Mouse (Mus musculus) gastrocnemius, postnatal 36 days (tissue): ENCODE measurements around the gene Scn1b. TPM values are rescaled to one million over a fixed set of nuclear protein-coding genes. Genes with fewer than 3 reads are reported as not detected.

Source experiments
- DNase-seq, 2 experiments: peaks; one replicate each; pipeline ENCODE4 v3.0.0; 2022
- intact Hi-C: fragments of 180-260 bp; cut with DNase I; formaldehyde crosslinking; loops from one replicate; pipeline ENCODE4 v1.15.1; 2025
- long read RNA-seq, 2 experiments: library from polyadenylated mRNA; stranded (forward); transcript quantifications; one replicate each; pipeline ENCODE4 v2.0.0; 2021
- total RNA-seq, 2 experiments: library from RNA; stranded (reverse); gene quantifications; 2 replicates each; pipeline ENCODE4 v1.2.3; 2021

Gene Scn1b
- 100 to 1,000 TPM; 835 to 915 TPM for total RNA-seq
- long read RNA-seq, experiment 1, transcript Scn1b-203 (5 exons, 1,501 nt) = minor isoform, 35 of 771 reads
- long read RNA-seq, experiment 1, transcript Scn1b-201 (6 exons, 1,573 nt) = major isoform, 547 of 771 reads
- long read RNA-seq, experiment 1, partial matches to known transcripts = 149 of 771 reads
- long read RNA-seq, experiment 1, other reads (novel, unspliced or antisense) = 40 of 771 reads
- long read RNA-seq, experiment 2, transcript Scn1b-201 (6 exons, 1,573 nt) = major isoform, 660 of 876 reads
- long read RNA-seq, experiment 2, transcript Scn1b-203 (5 exons, 1,501 nt) = minor isoform, 50 of 876 reads
- long read RNA-seq, experiment 2, partial matches to known transcripts = 29 of 876 reads
- long read RNA-seq, experiment 2, other reads (novel, unspliced or antisense) = 137 of 876 reads

DNA sequence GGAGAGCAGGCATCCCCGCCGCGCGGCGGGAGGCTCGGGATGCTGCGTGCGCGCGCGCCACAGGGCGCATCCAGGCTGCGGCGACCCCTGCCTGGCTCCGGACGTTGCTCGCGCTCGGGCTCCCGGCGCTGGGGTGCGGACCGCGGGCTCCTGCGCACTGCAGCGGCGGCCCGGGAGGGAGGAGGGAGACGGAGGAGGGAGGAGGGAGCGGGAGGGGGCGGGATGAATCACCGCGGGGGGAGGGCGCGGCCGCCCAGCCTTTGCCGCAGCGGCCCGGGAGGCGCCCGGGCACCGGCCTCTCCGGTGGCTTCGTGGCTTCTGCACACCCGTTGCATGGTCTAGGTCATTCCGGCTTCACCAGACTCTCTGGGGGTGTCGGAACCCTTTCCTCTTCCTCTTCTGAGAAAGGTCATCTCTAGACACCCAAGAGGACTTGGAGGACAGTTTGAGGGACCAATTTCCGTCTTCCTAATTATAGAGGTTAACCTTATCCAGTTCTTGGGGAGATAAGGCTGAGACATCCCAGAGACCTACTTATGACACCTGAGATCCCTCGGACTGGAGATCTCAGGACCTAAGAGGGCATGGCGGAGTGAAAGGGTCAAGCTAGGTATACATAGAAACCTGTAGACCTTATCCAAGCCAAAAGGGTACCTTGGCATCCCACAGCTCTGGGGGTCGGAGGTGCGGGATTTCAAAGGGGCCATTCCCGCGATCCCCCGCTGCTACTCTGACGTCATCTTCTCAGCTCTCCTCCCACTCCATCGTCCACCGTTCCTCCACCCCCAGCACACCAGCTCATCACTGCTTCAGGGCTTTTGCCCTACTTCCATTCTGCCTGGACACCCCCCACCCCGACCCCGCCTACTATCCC is at the start of gene Scn1b:
Gene Scn1b (minus strand): TSS at position 153 of the 874 bp plus-strand sequence.
- intact Hi-C loops = no loop called here
- peak; percentile 40 to 67 for DNase-seq

DNA sequence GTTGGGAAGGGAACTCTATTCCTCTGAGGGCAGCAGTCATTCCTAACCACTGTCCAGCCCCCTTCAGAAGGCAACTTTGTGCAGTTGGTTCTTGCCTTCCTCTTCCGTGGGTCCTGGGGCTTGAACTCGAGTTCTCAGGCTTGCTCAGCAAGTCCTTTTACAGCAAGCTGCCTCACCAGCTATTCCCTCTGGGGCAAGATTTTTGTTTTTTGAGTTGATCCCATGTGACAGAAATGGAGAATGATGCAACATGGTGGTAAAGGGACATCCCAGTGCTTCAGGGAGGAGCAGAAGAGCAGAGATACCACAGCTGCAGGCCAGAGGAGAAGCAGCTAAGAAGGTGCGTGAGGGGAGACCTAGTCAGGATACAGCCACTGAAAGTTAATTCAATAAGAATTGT is 48.3 kb upstream of the Scn1b start:
- intact Hi-C loops = loop anchor here (2.0 kb wide), 1 partner anchor 34 kb away; no protein-coding TSS in a partner anchor
- no peak for DNase-seq

DNA sequence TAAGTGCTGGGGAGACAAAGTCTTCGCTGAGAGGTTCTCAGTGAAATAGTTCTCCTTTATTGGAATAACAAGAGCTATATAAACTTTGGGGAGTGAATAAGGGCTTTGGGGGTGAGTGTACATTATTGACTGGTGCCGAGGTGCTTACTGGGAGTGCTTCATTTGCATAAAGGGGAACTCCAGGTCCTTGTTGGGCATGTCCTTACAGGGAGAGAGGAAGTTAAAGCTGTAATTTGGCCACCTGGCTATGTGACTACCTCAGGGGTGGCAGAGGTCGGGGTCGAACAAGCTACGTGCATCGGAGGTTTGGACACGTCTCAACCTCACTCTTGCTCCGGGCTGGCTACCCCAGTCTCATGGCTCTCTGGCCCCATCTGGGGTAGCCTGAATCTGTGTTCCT is 47.7 kb upstream of the Scn1b start:
- intact Hi-C loops = loop anchor here (2.0 kb wide), 1 partner anchor 34 kb away; no protein-coding TSS in a partner anchor
- DNase-seq = no peak

DNA sequence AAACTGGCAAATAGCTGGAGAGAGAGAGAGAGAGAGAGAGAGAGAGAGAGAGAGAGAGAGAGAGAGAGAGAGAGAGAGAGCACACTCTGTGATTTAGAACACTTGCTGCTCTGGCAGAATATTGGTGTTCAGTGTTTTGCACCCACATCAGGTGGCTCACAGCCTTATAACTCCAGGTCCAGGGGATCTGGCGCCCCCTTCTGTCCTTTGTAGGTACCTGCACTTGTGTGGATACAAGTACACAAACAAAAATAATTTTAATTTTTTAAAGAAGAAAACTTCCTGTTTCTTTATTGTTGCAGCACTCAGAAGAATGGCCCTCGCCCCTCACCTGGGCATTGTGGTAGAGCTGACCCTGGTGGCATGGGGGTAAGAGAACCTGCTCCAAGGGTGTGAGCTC is 45.4 kb upstream of the Scn1b start:
- intact Hi-C loops = no loop called here
- peak in 1 of 2 experiments; percentile 21 for DNase-seq

DNA sequence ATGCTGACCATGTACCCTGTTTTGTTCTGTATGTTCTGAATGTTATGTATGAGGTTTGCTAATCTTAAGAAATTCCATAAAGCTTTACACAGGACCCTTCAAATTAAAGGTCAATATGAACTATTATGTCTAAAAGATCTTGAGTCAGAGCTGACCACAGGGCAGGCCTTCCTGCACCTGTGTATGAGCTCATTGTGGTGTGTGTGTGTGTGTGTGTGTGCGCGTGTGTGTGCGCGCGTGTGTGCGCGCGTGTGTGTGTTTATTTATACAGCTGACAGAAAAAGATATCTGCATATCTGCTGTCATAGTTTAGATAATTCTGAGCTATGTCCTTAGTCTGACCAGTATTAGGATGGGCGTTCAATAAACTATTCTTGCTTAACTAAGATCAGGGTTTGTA is 43.7 kb upstream of the Scn1b start:
- no peak for DNase-seq
- intact Hi-C loops = no loop called here

DNA sequence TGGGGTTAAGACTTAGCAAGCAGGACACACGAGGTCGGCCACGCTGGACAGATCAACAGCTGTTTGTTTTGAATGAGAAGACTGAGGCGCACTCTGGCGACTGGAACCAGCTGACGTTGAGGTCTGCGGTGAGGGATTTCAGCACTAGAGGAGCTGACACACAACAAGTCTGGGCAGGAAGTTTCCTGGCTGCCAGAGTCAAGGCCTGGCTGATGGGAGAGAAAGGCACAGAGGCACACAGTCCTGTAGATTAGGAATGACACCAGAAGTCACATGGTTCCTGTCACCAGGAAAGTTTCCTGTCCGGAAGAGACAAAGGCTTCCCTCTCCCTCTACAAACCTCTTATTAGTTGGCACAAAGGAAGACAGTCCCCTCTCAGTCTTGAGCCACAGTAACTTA is 41.6 kb upstream of the Scn1b start:
- DNase-seq = no peak
- intact Hi-C loops = no loop called here

DNA sequence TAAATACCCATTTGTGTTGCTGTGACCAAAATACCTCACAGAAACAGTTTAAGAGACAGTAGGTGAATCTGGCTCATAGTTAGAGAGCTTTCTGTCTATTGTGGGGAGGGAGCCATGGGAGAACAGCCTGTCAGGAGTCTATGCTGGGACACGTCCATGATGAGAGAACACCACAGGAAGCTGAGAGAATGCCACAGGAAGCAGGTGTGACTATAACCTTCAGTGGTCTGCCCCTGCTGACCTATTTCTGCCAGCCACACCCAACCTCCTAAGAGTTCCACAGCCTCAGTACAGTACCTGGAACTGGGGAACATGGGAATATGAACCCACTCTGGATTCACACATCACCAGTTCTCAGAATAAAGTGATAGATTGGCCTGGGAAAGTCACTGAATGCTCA is 37.9 kb upstream of the Scn1b start:
- intact Hi-C loops = no loop called here
- DNase-seq = no peak

DNA sequence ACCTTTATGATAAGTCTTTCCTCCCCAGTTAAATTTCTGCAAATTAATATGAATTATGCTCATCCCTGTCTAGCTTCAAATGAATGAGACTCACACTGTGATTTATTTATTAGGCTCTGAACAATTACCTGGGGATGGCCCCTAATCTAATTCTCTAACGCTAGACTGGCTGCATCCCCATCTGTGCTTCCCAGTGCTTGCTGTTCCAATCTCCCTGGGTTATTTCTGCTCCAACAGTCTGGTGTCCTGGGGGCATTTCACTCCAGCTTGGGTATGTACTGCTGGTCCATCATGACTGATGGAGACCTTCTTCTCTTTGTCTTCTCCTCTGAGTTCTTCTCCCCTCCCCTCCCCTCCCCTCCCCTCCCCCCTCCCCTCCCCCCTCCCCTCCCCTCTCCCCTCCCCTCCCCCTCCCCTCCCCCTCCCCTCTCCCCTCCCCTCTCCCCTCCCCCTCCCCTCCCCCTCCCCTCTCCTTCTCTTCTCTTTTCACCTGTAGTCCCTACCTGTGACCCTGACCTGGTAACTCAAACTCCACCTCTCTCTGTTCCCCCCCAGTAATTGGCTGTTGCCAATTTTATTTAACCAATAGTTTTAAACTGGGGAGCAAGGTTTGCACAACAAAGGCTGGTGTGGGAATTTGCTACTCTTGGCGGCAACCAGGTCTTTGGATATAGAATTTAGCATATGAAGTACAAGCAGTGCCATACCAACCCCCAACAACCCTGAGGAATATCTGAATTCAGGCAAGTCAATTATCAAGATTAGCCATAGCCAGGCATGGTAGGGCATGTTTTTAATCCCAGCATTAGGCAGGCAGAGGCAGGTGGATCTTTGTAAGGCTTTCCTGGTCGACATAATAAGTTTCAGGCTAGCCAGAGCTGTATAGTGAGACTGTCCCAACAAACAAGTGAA is 37.1 kb upstream of the Scn1b start:
- no peak for DNase-seq

DNA sequence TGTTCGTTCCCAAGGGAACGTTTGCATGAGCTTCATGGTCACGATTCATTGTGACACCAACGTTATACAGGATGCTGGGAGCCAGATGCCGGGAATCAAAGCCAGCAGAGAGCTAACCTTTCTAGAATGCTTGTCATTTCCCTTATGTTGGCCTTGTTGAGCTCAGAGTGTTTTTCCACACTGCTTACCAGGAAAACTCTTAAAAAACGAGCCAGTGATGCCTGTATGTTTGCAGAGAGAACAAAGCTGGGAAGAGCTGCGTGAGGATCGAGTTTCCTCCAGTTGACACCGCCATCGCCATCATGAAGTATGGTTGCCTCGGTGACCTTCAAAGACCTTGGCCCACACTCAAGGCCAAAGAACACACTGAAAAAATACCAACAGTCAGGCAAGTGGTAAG is 35.5 kb upstream of the Scn1b start:
- intact Hi-C loops = no loop called here
- no peak for DNase-seq

More for the DNA sequence above, 37.1 kb upstream of the Scn1b start:
- intact Hi-C loops = no loop called here

DNA sequence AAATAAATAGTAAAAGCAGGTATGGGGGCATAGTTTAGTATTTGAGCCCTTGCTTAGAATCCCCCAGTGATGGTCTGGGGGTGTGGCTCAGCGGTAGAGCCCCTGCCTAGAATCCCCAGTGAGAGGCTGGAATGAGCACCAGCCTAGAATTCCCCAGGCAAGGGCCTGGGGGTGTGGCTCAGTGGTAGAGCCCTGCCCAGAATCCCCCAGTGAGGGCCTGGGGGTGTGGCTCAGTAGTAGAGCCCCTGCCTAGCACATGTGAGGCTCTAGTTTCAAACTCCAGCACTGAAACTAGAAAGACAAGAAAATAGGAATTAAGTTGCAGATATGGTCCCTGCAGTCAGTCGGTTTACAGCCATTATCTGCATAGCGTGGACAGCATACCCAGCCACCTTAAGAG is 35.0 kb upstream of the Scn1b start:
- intact Hi-C loops = no loop called here

DNA sequence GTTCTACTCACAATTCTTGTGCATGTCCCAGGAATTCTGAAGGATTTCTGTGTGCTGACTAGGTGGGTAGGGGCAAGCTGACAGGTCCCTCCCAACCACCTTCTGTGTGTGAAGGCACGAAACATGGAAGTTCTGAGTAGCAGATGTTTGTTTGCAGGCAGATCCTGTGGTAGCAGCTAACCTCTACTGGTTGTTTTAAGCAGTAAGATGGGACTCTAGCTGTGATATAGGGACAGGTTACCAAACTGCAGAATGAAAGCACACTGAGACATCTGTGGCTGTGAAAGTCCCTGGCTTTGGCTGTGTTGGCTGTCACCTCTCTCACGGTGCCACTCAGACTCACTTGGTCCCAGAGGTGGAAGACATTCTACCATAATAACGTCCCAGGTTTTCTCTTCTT is 34.4 kb upstream of the Scn1b start:
- no peak for DNase-seq
- intact Hi-C loops = no loop called here

More for the DNA sequence above, 35.0 kb upstream of the Scn1b start:
- no peak for DNase-seq

DNA sequence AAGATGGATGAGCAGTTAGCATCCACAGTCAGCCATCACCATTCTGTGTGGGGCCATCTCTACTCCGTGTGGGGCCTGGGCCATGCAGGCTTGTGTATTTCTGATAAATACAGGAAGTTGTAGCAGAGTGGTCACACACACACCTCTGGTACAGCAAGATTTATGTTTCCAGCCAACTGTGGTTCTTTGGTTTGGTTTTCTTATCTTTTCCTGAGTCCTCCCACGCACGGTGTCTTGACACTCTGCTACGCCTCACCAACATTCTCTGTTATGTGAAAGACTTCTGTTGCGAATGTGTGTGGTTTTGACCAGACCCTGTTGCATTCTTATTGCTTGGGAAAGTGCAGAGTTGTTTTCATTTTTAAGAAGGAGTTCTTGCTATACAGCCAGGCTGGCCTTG is 34.0 kb upstream of the Scn1b start:
- no peak for DNase-seq
- intact Hi-C loops = no loop called here

DNA sequence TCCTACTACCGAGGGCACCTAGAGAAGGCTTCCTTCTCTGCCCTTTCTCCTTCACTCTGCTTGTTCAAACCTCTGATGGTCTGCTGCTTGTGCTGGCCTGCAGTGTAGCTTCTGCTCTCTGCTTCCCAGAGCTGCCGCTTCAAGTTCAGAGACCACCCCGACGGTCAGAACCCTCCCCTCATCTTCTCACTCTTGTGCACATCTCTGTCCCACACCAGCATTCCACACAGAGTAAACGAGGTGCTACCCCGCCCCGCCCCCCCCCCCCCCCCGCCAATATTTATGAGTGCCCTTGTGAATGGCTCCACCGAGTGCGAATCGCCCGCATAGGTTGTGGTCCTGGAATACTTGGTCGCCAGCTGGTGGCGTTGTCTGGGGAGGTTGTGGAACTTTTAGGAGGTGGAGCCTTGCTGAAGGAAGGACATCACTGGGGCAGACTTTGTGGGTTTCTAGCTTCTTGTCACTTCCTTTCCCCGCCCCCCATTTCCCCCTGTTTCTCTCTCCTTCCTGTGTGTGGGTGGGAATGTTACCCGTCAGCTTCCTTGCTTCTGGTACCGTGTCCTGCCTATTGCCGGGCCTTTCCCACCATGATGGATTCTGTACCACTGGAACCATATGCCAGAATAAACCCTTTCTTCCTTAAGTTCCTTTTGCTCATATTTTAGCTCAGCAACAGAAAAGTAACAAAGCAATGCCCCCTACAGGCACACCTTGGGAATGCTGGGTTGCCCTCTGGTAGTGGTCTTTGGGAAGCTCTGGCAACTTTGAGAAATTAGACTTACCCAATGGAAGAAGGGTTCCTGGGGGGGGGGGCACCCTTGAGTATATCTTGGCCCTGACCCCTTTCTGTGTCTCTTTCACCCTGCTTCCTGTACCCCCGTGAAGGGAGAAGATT is 29.5 kb upstream of the Scn1b start:
- intact Hi-C loops = loop anchor here (5.0 kb wide), 1 partner anchor 49 kb away; no protein-coding TSS in a partner anchor

DNA sequence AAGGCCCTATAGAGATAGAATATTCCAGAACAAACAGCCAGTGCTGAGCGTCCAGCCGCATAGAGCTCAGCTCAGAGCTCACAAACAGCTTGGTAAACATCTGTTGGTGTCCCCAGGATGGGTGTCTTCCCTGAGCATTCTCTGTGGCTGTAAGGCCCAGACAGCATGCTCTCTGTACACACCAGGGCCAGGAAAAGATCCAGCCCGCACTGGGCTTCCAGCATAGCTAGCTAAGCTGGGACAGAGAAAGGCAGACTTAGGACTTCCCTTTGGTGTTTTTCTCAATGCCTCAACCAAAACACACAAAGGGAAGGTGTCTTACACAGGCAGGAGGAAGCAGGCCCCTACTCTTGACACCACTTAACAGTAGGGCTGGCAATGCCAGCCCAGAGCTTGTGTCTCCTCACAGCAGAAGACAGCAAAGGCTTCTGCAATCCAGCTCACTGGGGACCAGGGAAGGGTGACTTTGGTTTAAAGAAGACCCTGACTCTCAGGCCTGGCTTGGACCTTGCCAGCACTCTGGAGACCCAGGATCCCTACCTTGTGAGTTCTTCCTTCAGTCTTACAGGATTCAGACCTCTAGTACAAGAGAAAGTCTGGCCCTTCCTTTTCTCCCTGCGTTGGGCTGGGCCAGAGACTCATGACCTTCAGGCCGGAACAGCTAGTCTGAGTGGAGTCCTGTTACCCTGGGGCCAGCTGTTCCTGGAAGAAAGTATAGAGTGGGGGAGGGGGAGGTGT is 28.7 kb upstream of the Scn1b start, which contains the start of gene Gramd1a:
Gene Gramd1a (minus strand): TSS at position 601 of the 738 bp plus-strand sequence.
- intact Hi-C loops = loop anchor here (5.0 kb wide), 1 partner anchor 48 kb away; no protein-coding TSS in a partner anchor
- DNase-seq = peak in 1 of 2 experiments; percentile 36

More for the DNA sequence above, 29.5 kb upstream of the Scn1b start:
- peak in 1 of 2 experiments; percentile 20 for DNase-seq

DNA sequence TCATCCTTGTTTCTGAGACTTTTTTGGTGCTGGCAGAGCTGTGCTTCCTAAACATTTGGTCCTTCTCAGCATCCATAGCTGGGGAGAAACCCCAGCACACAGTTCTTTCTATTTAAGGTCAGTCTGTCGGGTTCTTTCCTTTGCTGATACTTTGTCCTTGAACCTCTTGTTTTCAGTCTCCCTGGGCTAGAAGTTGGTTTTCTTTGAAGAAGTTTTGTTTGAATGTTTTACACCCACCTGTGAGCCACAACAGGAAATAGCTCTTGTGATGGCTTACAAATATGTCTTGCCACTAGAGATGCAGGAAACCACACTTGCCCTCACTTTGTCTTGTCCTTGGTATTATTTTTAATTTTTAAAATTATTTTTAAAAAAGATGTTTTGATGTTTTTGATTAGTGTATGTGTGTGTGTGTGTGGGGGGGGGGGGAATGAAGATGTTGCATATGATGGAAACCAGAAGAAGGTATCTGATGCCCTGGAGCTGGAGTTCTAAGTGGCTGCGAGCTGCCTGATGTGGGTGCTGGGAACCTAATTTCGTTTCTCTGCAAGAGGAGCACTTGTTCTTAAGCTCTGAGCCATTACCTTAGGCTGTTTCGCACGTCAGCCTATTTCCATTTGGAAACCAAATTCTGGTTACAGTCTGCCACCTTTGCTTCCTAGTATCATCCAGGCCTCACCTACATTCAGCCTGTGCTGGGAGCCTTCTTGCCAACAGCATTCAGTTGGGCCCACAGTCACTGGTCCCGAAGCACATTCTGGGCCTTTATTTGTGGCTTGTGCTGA is 26.9 kb upstream of the Scn1b start:
- intact Hi-C loops = no loop called here
- no peak for DNase-seq

DNA sequence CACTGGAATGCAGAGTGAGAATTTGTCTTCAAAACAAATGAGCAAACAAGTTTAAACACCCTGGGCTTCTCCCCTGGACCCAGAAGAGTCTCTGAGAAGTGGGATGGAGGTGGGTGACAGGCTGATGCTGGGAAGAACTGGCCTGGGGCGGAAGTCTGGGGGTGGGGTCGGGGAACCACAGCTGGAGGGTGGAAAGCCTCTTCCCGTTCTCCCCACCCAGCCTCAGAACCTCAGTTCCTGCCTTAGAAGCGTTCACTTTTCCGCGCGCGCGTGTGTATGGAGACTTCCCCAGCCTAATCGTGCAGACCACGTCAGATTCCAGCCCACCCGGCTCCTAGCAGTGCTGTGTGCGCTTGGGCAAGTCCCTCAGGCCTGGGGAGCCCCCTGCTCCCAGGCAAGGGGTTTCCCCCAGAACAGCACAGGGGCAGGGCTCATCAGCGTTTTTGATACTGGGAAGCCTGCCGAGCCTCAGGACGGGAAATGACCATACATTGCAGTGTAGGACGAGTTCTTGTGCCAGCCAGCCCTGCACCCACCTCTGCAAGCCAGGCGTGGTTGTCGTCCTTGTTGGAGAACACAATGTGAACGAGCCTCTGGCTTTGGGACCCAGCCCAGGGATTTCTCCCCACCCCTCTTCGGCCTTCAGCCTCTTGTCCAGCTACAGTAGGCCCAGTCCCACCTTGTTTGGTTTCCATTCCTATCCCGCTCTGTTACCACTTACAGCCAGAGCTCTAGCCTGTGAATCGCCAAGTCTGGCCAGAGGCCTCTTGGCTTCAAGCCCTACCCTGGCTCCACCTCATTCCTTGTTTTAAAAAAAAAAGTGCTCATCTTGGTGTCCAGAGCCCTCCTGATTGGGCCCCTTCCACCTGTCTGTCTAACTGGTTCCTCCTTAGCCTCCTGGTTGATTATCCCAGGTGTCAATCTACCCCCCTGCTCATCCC is 24.8 kb upstream of the Scn1b start:
- peak; percentile 51 to 59 for DNase-seq
- intact Hi-C loops = no loop called here
